Mouse (Mus musculus): ENCODE data around the gene Ddb2.

DNA sequence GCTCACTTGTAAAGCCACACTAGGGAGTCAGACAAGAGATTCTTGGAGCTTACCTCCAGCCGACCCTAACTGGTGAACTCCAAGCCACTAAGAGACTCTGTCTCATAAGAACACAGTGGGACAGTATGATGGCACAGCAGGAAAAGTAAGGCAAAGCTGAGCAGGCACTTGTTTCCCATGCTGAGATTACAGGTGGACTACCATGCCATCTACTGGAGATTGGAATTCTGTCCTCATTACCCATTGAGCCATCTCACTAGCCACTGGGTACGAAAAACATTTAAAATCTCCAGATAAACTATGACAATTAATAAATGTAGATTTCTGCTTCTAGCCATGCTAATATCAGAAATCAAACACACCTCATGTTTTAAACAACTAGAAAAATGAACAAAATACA, 13.2 kb downstream of the Ddb2 start:
- TF ChIP-seq CTCF (IDR thresholded peaks at IDR 0.05; ENCODE audit: low read depth) = 0 out of 2 replicates have a peak, but pooled peaks have one; percentile 12
- TF ChIP-seq EP300 (IDR thresholded peaks at IDR 0.05; ENCODE audit: low read depth) = no peak

All from heart, postnatal 0 days (tissue).